Mouse (Mus musculus) lung, adult 2 months (tissue): ENCODE measurements around the gene Dazap1.

ENCODE experiments used
- CTCF ChIP-seq: fragments of 200-500 bp; IDR thresholded peaks from 2 replicates; pipeline ENCODE4 v1.5.1; 2011; ENCODE audit warnings: mild to moderate bottlenecking, low read length, control low read depth; ENCODE audit not compliant: insufficient read depth
- POLR2A ChIP-seq: fragments of 200-500 bp; IDR thresholded peaks from 2 replicates; pipeline ENCODE4 v1.6.1; 2011; ENCODE audit warnings: low read depth, mild to moderate bottlenecking, control low read depth, low read length, borderline replicate concordance; ENCODE audit errors: extremely low read depth

GRCm38 (mm10) chr10:80288657-80289056 lies 27.4 kb downstream of the Dazap1 start:
- no peak for TF ChIP-seq CTCF
- no peak for TF ChIP-seq POLR2A
